Mouse (Mus musculus): ENCODE results near the gene Sys1.

Gene Sys1

DNA sequence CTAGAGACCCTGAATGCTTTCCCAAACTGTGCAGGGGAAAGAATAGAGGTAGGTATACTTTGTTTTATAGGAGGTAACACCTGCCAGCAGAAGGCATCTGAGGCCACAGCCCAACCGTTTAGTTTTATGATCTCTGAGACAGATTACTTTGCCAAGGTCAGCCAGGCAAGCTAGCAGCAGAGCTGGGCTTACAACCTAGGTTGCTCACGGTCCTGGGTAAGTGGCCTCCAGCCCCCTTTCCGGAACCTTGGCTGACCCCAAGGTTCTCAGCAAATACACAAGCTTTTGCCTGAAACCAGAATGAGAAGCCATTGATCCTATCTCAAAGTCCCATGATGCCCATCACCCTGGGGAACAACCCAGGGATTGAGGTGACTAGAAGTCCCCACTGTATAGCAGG, 22.1 kb upstream of the Sys1 start:
- no peak for DNase-seq (ENCODE audit: low read depth)

- no peak for DNase-seq (ENCODE audit: low read depth)
These were observed 21.3 kb upstream of the Sys1 start for GRCm38 (mm10) chr2:164435216-164436090.

GRCm38 (mm10) chr2:164436215-164436913, 20.4 kb upstream of the Sys1 start:
- DNase-seq (ENCODE audit: low read depth): no peak

- DNase-seq (ENCODE audit: low read depth): peak; percentile 49
These were observed 19.8 kb upstream of the Sys1 start for GRCm38 (mm10) chr2:164436961-164437360.

DNA sequence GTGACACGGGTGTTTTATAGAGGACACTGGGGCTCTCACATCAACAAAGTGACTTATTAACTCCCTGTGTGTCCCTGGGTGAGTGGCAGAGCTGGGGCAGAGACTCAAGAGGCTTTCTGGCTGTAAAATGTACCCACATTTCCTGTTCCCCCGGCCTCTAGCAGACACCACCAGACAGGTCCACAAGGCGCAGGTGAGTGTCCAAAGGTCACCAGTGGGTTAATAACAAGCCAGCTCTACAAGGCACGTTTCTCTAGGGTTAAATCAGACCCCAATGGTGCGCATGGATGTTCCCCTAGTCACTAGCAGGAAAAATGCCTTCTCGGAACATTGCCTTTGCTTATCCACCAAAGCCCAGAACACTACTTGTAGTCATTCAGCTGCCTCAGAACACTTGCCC, 19.1 kb upstream of the Sys1 start:
- DNase-seq (ENCODE audit: low read depth): no peak

GRCm38 (mm10) chr2:164438257-164438656, 18.5 kb upstream of the Sys1 start:
- DNase-seq (ENCODE audit: low read depth): no peak

DNA sequence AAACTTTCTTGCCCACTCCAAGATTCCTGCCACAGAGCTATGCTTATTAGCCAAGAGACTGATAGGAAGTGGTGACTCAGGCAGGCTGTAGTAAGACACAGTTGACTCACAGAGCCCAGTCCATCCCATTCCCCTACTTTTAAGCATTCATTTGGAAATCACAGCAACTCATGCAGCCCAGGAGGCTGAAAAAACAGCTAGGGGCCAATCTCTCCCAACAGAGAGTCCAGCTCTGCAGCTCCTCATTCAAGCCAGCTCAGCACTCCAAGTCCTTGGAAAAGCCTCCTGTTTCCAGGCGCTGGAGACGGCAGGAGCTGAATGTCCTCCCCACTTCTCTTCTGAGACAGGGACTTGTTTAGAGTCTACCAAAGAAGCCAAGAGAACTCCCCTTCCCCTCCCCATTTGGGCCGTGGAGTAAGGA, 17.8 kb upstream of the Sys1 start:
- peak; percentile 89 for DNase-seq (ENCODE audit: low read depth)

GRCm38 (mm10) chr2:164440314-164440713, 16.4 kb upstream of the Sys1 start:
- no peak for DNase-seq (ENCODE audit: low read depth)

GRCm38 (mm10) chr2:164441155-164441554, 15.6 kb upstream of the Sys1 start:
- DNase-seq (ENCODE audit: low read depth): no peak

DNA sequence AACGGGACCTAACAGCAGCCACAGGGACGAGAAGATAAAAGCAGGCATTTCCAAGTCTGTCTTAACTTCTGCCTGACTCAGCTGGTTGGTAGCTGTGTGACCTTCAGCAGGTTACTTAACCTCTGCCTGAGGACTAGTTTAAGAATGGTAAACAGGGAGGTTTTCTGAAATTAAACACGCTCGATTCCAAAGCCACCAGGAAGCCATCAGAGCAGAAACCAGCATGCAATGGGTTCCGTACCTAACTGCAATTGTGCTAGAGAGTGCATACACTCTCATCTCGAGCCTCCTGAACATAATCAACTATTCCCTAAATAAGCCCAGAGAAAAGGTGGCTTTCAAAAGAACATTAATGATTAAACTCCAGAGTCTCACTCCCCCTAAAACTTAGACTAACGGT, 15.0 kb upstream of the Sys1 start:
- no peak for DNase-seq (ENCODE audit: low read depth)

DNA sequence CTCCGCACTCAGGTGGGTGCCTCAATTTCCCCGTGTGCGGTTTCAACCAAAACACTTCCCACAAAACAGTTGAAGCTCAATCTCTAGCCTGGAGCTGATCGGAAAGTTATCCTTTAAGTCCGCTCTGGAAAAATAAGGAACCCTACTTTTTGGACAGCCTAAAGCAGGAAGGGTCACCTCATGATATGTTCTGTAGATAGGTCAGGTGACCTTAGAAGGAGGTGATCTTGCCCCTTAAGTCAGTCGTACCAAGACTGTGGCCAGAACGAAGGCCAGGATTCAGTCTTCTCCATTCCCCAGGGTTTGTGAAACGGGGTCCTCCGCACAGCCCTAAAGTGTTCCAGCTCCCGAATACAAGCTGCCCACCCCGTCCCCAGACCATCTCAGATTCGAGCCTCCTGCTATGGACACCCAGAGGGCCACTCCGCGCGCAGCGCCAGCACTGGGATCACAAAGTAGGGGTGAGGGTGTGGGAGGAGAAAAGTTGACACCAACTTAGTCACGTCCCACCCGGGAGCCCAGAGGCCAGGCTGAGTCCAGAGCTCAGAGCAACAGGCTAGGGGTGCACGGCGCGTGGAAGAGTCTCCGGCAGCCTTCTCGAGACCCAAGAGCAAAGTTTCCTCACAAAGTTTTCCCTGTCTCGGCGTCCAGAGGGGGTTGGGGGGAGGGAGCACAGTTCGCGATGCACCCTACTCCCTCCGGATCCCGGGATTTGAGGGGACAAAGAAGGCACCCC, 14.3 kb upstream of the Sys1 start:
- DNase-seq (ENCODE audit: low read depth): peak; percentile 59

DNA sequence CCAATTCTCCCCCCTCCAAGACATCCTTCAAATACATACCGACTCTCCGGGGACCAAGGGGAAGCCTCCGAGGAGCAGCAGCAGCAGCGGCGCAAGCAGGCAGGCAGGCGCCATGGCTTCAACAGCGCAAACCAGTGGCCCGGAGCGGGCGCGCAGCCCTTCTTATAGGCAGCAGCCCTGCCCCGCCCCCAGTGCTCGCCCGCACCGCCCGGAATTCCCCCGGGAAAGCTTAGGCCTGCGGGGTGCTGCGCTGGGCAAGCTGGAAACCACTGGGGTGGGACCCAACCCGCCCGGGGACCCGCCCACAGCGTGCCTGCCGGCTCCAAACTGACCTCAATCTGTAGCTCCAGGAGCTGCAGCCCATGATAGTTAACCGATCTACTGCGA, 13.7 kb upstream of the Sys1 start:
- DNase-seq (ENCODE audit: low read depth): peak; percentile 95

- peak; percentile 56 for DNase-seq (ENCODE audit: low read depth)
These were observed 13.2 kb upstream of the Sys1 start, which contains the start of gene Sdc4 for GRCm38 (mm10) chr2:164443460-164444000. Gene Sdc4 (minus strand): TSS chr2:164443887.

- no peak for DNase-seq (ENCODE audit: low read depth)
These were observed 12.1 kb upstream of the Sys1 start for GRCm38 (mm10) chr2:164444701-164445100.

GRCm38 (mm10) chr2:164445399-164446085, 11.2 kb upstream of the Sys1 start:
- DNase-seq (ENCODE audit: low read depth): no peak

GRCm38 (mm10) chr2:164446086-164446469, 10.7 kb upstream of the Sys1 start:
- no peak for DNase-seq (ENCODE audit: low read depth)

DNA sequence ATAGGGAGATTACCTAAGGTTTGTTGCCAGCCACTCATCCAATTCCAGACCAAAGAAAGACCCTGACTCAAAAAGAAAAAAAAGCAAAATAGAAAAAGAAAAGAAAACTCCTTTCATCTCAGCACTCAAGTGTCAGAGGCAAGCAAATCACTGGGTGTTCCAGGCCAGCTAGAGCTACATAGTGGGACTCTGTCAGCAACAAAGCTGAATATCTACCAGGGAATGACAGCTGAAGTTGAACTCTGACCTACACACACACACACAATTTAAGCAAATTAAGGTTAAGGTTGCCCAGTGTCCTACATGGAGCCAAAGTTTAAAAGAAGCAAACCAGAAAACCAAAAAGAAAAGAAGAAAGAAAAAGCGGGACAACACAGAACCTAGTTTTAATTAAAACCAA, 8.6 kb upstream of the Sys1 start:
- no peak for DNase-seq (ENCODE audit: low read depth)

DNA sequence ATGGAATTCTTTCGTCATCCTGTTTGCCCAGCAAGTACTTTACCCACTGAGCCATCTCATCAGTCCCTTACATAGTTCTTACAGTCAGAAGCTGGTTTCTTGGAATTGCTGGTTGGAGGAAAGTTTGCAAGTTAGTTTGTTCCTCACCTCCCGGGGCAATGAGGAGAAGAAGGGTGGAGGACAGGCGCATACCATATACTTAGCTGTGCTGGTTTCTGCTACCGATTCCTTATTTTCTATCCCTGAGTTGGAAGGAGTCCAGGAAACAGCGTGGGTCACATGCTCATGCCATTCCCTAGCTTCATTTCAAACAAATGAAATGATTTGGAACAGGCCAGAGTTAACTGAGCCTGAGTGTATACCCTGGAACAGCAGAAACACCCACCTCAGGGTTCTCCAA, 7.8 kb upstream of the Sys1 start:
- peak; percentile 36 for DNase-seq (ENCODE audit: low read depth)

DNA sequence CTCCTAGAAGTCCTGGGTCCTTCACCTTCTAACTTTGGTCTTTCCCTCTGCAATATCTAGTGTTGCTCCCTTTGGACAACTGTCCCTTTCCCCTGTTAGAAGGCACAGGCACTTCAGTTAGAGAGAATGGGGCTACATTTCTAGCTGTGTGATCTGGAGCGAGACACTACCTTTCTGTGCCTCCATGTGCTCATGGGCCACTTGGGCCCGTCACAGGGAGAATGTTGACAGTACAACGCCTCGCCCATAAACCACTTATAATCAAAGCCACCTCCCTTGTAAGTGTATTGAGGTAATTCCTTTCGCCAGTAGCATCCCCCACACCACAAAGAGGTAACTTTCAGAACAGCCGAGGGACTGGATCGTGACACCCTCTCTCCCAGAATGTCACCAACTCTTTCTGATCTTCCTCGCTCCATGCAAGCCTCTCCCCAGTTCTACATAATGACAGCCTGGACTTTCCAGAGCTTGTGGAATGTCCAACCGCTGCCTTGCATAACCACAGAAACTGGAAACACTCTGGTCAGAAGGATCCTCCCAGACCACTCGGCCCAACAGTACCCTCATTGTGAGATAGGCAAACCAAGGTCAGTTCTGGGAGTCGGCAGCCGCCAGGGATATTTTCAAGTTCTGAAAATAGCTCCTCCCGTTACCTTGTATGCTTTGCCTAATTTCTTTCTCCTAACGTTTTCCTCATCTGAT, 7.3 kb upstream of the Sys1 start:
- DNase-seq (ENCODE audit: low read depth): no peak

- peak; percentile 47 for DNase-seq (ENCODE audit: low read depth)
These were observed 4.6 kb upstream of the Sys1 start for GRCm38 (mm10) chr2:164452000-164452676.

Data from NIH3T3 (cell line).